Mouse (Mus musculus): ENCODE results near the gene Ccdc189.
A peak's percentile ranks its signal among the peaks of the same experiment; 100 is the strongest.

Gene Ccdc189

DNA sequence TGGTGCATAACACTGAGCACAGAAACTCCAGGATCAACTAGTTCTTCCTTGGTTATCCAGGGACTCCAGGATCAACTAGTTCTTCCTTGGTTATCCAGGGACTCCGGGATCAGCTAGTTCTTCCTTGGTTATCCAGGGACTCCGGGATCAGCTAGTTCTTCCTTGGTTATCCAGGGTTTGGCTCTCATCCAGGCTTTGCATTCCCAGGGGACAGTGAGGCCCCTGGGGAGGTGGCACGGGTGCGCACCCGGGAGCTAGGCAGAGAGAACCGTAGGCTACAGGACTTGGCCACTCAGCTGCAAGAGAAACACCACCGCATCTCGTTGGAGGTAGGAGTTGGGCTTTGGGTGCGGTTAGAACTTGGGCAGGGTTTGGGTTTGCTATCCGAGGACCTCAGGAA lies 2.7 kb upstream of the Ccdc189 start:
- no peak for DNase-seq (ENCODE audit: low spot score)

DNA sequence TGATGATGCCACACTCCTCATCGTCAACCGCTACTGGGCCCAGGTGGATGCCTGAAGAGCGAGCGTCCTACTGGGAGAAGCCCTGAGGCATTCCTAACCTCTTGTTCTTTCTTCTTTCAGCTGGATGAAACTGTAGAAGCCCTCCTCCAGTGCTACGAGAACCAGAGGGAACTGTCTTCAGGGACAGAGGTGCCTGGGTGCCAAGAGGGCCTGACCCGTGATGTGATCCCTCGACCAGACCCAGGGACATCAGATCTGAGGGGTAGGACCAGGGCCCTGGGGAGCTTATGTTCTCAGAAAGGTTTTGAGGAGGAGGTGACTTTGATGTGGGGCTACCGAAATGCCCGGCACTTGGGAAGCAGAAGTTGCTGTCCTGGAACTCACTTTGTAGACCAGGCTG lies 1.2 kb upstream of the Ccdc189 start:
- DNase-seq (ENCODE audit: low spot score), result no peak

DNA sequence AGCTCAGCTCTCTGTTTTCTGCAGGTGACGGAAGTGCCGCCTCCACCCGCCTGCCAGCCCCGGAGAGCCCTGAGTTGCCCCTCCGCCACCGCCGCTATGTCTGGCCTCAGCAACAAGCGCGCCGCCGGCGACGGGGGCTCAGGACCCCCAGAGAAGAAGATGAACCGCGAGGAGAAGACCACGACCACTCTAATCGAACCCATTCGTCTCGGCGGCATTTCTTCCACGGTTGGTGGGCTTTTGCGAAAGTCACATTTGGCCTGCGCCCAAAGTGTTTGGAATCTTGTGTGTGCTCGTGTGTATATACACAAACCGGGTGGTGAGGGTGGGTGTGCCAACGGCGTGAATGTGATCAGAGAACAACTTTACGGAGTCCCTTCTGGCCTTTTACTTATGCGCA lies 506 bp upstream of the Ccdc189 start:
- no peak for DNase-seq (ENCODE audit: low spot score)

DNA sequence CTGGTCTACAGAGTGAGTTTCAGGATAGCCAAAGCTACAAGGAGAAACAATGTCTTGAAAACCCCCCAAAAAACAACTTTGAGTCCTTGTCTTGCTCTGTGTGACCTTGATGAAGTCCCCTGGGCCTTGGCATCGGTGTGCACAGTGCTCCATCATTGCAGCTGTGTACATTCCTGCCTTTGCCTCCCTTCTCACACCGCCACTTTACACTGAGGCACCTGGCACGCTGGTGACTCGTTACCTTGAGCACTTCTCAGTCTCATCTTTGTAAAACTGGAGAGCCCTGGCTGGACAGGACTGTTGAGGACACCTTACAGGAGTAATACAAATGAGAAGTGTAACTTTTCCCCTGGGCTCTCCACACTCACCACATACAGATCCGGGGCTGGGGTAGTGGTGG lies 1.2 kb downstream of the Ccdc189 start:
- DNase-seq (ENCODE audit: low spot score), result no peak

DNA sequence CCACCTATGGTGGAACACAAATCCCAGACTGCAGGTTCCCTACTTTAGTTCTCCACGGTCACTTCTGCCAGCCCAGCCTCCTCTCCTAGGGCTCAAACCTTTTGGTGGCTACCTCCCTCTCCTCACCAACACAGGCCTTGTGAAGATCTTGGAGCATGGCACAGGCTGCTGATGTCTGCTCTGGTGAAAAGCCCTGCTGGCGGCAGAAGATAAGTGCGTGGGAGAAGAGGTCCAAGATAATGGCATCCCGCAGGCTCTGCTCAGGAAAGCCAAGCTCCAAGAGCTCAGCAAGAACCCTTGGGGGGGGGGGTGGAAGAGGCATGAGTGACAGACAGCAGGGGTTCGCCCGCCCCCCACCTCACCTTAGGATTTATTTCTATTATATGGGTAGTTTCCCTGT lies 2.2 kb downstream of the Ccdc189 start:
- DNase-seq (ENCODE audit: low spot score), result no peak

DNA sequence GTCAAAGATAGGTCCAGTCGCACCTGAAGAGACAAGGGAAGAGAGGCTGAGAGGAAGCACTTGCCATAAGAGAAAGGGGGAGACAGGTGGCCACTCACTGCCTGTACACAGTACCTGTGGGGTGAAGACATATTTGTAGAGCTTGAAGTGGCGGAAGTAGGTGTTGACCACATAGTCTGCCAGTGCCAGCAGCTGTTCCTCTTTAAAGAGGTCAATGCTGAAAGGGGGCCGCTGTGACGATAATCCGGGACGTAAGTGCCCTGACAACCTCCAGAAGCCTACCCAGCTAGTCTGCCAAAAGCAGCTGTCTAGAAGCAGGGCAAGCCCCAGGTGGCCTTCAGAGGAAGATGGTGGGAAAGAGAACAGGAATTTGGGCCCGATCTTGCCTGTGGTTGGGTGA lies 3.4 kb downstream of the Ccdc189 start:
- DNase-seq (ENCODE audit: low spot score), result no peak

DNA sequence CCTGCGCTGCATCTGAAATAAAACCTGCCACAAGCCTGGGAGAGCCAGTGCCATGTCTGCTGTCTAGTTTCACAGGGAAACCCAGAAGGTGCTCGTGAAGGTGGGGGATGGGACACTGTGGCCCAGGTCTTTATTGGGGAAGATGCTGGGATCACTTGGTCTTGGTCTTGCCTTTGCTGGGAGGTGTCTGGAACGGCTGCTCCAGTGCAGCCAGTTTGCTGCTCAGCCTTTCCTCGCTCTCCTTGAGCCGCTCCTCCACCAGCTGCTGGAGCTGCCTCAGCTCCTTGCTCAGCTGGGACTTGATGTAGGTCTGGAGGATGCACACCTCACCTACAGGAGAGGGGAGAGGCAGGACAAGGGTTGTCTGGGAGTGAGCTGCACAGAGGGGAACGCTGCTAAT lies 5.1 kb downstream of the Ccdc189 start:
- no peak for DNase-seq (ENCODE audit: low spot score)

DNA sequence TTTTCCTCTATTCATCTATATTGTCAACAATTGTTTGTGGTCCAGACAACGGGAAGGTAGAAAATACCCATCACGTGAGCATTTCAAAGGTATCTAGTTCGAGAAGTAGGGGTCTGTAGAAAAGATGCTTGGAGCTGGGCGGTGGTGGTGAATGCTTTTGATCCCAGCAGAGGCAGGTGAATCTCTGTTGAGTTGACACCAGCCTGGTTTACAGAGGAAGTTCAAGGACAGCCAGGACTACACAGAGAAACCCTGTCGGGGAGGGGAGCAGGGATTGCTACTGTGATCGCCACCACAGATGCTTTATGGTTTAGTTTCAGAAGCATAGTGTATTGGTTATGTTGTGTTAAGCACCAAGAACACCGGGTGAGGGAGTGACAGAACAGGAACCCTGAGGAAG lies 14.3 kb downstream of the Ccdc189 start:
- DNase-seq (ENCODE audit: low spot score), result no peak

DNA sequence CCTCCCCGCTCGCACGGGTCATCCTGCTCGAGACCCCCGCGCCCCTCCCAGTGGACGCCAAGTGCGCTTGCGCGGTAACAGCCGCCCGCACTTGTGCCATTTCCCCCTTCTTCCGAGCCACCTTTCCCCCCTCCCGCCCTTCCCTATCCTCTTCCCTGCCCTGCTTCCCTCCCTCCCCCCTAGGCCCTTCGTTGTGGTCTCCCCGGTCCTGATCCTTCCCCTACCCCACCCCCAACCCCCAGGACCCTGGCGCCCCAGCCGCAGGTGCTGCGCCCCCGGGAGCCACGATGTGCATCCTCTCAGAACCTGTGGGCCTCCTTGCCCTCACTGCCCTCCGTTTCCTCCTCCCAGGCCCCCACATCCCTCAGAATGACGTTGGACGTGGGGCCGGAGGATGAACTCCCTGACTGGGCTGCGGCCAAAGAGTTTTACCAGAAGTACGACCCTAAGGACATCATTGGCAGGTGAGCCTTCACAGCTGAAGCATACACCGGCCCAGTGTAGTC lies 14.8 kb downstream of the Ccdc189 start:
- DNase-seq (ENCODE audit: low spot score), result peak; percentile 17

DNA sequence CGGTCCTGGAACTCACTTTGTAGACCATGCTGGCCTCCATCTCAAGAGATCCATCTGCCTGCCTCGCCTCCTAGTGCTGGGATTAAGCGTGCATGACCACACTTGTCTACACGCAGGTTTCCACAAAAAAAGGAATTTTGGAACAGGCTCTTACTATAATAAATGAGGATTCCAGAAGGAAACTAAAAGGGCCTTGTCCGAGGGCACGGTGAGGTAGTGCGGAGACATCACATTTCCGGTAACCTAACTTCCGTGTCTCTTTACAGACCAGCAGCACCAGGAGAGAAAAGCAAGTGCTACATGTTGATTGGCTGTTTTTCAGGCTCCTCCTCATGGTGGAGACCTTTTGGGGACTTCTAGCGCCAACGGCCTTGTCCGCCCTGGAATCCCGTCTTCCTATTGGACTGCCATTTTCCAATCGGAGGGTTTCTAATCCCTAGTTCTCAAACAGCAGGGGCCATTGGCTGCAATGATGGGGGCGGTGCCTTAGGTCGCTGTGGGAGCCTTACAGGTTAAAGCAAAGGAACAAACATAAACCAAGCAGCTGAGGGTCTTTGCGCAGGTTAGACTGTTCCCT lies 15.4 kb downstream of the Ccdc189 start, which contains the start of gene Phkg2:
TSS of gene Phkg2 (plus strand) at position 446 of the 577 bp plus-strand sequence.
- peak; percentile 97 for DNase-seq (ENCODE audit: low spot score)

DNA sequence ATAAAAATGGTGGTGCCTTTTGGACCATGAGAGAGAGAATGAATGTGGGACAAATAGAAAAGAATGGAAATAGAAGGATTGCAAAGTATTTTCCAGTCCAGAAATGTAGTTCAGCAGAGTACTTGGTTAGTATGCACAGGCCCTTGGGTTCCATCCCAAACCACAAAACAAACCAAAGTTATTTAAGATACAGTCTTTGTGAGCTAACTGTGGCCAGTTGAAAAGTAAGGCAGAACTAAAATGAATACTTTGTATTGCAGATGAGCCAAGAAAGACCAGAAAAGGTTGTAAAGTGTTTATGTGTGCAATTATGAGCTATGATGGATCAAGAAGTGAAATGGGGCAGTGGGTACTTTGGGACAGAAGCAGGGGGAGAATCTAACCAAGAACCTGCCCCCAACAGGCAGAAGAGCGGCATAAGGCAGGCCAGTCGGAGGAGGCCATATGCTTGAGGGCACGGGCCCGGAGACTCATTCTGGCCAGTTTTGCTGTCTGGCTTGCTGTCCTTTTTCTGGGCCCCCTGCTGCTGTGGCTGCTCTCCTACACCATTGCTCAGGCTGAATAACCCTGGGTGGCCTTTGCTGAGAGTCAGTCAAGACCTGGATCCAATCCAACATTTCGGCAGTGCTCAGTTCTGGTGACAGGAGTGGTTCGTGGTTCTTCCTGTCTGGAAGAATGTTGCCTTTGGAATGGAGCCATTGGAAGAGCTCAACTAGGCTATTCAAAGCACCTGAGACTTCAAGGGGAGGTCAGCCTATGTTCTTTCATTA lies 23.8 kb downstream of the Ccdc189 start:
- no peak for DNase-seq (ENCODE audit: low spot score)

DNA sequence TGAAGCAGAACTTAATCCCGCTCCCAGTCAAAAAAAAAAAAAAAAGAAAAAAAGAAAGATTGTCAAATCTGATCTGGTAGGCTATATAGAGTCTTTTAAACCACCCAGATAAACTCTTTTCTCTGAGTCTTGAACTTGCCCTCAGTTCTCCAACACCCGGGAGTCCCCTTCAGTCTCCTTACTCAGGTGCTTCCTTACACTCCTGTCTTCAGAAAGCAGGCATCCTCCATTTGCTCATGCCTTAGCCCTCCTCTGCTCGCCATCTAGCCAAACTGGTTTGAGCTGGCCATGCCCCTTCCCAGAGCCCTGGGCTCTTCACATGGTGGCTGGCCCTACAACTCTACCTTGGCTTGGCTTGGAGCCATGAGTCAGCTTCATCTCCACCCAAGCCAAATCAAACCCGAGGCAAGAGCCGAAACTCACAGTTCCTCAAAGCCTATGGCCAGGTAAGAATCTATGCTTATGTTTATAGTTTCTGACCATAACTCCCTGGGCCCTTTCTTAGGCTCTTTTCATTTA lies 27.0 kb downstream of the Ccdc189 start, which contains the start of gene Tmem265:
TSS of gene Tmem265 (plus strand) at position 51 of the 519 bp plus-strand sequence.
- no peak for DNase-seq (ENCODE audit: low spot score)

DNA sequence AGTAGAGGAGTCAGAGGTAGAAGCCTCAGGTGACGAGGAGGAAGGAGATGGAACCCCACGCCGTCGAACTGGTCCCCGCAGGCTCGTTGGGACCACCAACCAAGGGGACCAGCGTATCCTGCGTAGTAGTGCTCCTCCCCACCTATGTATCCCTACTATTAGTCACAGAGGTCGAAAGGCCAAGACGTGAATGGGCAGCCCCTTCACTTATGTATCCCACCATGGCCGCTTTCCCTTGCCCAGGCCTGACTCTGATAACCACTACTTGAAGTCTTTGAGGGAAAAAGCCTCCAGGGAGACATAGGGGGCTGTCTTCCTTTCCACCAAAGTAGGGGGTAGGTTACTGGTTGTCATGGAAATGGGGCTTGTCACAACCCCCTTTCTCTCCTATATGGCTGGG lies 27.8 kb downstream of the Ccdc189 start:
- DNase-seq (ENCODE audit: low spot score), result no peak

DNA sequence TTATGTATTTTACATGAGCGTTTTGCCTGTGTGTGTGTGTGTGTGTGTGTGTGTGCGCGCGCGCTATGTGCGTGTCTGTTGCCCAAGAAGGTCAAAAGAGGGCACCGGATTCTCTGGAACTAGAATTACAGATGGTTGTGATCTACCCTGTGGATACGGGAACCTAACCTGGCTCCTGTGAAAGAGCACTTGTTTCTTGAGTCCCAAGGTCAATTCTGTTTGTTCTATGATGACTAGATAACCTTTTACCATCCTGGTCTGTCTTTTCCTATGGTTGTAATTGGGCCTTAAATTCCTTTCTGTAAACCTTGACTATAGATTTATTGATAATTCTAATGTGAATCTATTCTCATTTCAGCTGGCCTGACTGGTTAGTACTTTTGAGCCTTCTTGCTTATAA lies 36.8 kb downstream of the Ccdc189 start:
- no peak for DNase-seq (ENCODE audit: low spot score)

DNA sequence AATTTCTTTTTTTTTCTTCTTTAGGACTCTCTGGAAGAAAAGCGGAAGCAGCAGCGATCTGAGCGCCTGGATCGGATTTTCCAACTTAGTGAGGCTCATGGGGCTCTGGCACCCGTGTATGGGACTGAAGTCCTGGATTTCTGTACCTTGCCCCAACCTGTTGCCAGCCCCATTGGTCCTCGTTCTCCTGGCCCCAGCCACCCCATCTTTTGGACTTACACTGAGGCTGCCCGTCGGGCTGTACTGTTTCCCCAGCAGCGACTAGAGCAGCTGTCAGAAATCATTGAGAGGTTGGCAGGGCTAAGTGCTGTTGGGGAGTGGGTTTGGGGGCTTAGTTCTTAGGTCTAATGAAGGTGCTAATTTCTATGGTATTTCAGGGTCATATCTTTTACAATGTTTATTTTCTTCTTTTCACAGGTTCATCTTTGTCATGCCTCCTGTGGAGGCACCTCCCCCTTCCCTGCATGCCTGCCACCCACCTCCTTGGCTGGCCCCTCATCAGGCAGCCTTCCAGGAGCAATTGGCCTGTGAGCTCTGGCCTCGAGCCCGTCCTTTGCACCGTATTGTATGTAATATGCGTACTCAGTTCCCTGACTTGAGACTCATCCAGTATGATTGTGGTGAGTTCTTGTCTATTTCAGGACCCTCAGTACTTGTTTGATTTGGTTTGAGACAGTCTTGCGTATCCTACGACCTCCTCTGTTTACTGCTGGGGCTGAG lies 39.1 kb downstream of the Ccdc189 start:
- no peak for DNase-seq (ENCODE audit: low spot score)

DNA sequence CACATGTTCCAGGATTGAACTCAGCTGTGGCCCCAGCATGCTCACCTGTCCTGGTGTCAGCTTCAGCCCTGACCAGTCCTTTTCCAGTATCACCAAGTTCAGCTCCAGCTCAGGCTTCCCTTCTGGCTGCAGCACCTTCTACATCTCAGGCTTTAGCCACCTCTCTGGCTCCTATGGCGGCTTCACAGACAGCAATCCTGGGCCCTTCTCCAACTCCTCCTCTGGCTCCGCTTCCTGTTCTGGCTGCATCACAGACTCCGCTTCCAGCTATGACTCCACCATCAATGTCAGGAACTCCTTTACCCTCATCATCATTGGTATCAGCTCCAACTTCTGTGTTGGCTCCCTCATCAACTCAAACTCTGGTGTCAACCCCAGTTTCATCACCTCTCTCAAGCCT lies 46.7 kb downstream of the Ccdc189 start:
- DNase-seq (ENCODE audit: low spot score), result no peak

All from retina, embryonic 14.5 days (tissue).